Mouse (Mus musculus): ENCODE data around the gene Rasal1. TPM values are rescaled to one million over a fixed set of nuclear protein-coding genes. Genes with fewer than 3 reads are reported as not detected.
A peak's percentile ranks its signal among the peaks of the same experiment; 100 is the strongest.

Rasal1 gene
- total RNA-seq, 1 experiment from 2014 or later, result 19.6 TPM

- DNase-seq, result no peak
Observed at GRCm38 (mm10) chr5:120660816-120661215, 12.2 kb downstream of the Rasal1 start.

- no peak for DNase-seq
Observed at GRCm38 (mm10) chr5:120664888-120665287, 16.3 kb downstream of the Rasal1 start.

DNA sequence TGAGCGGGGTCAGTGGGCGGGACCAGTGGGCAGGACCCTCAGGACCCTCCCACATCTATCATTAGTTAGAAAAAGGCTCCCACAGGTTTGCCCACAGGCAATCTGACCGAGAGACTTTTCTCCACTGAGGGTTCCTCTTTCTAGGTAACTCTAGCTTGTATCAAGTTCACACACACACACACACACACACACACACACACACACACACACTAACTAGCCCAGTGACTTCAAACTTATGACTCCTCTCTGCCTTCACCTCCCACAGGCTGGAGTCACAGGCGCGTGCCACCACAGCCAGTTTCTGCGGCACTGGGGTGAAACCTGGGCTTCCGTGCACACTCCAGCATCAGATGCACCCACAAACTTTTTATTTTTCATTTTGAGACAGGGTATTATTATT is 20.1 kb downstream of the Rasal1 start:
- no peak for DNase-seq

DNA sequence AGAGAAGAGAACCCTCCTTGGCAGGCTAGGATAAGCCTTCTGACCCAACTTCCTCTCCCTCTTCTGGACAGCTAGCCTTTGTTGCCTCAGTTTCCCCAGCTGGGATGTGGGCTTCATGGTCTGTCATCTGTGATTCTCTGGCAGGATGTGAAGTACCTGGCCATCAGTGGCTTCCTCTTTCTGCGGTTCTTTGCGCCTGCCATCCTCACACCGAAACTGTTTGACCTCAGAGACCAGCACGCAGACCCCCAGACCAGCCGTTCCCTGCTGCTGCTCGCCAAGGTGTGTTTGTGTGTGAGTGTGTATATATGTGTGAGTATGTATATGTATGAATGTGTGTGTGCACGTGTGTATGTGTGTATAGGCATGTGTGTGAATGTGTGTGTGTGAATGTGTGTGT is 21.5 kb downstream of the Rasal1 start:
- DNase-seq, result no peak

DNA sequence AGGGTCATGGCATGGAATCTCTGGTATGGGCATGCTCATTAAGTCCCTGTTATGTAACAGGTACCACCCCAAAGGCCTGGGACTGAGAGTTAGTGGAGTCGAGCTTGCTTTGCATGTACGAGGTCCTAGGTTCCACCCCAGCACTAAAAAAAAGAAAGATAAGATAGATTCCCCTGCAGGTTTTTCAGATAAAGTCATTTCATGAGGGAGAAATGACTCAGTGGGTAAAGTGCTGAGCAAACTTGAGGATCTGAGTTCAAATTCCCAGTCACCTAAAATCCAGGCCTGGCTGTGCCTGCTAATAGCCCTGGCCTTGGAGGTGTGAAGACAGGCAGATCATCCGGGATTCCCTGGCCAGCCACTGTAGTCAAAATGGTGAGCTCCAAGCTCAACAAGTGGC is 23.3 kb downstream of the Rasal1 start:
- DNase-seq, result no peak

- DNase-seq, result peak; percentile 74
Observed at GRCm38 (mm10) chr5:120673626-120674025, 25.0 kb downstream of the Rasal1 start.

DNA sequence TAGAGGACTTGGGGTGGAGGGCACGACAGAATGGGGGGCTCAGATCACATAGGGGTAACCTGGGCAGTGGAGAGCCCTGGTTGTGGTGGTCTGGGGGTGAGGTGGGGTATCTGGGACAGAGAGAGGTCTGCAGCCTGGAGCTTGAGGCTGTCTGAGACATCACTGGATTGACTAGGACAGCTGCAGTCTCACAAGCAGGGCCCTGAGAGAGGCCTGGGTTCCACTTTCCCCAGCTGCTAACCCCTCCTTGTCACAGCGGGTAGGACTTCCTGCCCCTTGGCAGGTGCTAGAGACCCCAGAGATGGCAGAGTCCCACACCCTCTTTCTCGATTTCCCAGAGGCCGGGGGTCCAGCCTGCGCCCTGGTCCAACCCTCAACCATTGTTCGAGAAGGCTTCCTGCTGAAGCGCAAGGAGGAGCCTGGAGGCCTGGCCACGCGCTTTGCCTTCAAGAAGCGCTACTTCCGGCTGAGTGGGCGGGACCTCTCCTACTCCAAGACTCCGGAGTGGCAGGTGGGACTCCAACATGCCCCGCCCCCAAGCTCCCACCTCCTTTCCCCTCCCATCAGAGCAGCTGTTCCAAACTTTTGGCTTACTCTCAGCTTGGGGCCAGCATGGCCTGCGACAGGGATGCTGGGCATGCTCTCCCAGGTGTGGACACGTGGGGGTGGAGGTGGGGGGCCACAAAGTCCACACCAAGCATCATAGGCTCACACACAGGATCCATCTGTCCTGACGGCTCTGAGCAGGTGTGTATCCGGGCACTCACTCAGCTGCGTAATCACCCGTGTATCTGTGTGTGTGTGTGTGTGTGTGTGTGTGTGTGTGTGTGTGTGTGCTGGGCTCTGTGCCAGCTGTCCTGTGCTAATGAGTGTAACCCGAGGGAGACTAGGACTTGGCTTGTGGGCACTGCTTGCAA is 25.9 kb downstream of the Rasal1 start:
- DNase-seq, result no peak

DNA sequence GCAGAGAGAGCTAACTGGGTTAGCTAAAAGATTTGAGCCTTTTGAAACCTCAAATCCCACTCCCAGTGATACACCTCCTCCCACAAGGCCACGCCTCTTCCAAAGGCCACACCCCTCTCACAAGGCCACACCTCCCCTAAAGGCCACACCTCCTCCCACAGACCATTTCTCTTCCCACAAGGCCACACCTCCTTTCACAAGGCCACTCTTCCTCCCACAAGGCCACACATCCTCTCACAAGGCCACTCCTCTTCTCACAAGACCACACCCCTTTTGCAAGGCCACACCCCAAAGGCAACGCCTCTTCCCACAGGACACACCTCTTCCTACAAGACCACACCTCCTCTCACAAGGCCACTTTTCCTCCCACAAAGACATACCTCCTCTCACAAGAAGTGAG is 28.9 kb downstream of the Rasal1 start:
- DNase-seq, result no peak

DNA sequence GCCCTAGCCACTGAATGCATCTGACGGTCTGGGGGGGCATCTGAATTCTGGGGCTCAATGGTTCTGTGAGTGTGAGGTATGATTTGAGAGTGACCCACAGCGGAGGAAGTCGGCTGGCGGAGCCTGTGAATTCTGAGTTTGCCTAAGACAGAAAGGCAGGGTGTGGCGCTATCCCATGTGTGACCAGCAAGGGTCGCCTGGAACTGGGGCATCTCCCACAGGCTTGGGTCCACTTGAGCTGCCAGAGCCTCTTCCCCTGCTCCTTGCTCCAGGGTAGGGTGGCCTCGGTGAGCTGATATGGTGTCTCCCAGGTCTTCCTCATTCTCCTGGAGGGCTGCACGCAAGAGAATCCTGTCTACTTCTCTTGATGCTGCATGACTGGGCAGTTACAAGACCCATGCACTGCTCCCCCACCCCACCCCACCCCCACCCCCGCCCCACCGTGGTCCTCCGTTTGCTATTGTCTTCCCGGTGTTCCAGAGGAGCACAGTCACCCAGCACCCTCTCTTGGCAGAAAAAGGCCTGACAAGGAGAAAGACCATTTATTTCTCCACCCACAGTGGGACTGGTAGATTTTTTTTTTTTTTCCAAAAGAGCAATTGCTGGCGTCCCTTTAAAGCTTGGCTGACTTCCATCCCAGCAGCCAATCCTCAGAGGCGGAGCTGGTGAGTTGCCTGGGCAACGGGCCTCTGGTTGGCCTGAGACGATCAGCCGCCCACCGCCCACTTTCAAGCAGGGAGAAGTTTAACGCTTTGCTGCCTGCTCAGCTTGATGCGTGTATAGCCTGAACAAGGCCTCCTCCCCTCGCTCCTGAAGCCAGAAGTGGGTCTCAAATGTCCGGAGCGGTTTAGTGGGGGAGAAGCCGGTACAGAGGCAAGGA is 31.3 kb downstream of the Rasal1 start:
- peak; percentile 86 for DNase-seq

GRCm38 (mm10) chr5:120680918-120681317 is 32.3 kb downstream of the Rasal1 start:
- DNase-seq, result no peak

GRCm38 (mm10) chr5:120682982-120683771 is 34.6 kb downstream of the Rasal1 start:
- no peak for DNase-seq

DNA sequence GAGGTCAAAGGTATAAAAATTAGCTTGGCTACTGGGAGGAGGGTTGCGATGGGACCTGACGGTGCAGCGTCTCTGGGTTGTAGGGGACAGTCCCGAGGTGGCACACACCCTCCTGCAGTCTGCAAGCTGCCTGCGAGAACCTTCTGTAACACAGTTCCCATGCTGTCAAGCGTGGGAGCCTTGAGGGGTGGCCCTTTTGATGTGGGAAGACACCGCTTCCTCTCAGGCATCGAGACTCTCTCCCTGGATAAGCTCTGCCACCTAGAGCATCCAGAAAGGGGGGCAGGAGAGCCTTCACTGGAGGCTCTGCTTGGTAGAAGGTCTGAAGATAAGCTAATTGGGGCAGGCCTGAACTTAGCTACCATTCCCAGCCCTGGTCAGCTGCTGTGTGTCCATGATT is 37.1 kb downstream of the Rasal1 start:
- no peak for DNase-seq

DNA sequence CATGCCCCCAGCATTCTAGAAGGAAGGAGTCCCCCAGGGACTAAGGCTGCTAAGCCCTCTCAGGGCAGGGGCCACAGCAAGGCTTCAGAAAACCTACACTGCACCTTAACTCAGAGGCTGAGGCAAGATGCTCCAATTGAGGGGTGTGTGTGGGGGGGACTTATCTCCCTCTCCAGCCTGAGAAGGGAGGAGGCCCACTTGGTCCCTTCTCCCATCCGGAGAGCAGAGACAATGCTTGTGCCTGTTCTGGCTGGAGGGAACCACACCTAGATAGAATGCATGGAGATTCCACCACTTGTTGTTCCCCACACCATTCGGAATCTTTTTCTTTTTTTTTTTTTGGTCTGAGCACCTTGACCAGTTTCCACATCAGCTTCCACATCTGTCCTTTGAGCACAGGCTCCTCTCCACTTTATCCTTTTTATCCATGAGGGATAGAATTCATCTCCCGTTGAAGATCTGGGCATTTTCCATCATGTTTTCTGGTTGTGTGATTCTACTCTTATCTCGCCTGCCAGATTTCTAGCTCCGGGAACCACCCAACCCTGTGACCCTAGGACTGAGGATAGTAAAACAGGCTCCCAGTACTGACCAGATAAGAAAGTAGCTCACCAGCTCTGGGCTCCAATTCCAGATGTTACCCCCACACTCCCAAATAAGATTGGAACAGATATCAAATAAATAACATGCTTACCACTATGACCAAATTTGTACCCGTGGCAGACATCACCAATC is 38.3 kb downstream of the Rasal1 start:
- no peak for DNase-seq

DNA sequence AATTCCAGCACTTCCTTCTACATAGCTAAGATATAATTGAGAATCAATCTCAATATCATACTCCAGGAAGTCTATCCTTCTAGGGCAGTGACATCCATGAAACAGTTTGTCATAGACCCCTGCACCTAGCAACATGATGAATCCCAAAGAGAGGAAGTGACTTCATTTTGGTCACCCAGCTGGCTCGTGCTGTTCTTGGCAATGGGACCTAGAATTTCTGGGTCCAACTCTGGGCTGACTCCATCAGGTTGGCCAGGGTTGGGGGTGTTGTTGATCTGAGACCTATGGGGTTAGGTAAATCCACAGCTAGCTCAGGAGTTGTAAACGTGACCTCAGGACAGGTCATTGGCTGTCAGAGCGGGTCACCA is 38.9 kb downstream of the Rasal1 start:
- DNase-seq, result no peak

GRCm38 (mm10) chr5:120687897-120688296 is 39.3 kb downstream of the Rasal1 start:
- no peak for DNase-seq

- DNase-seq, result no peak
Observed at GRCm38 (mm10) chr5:120688434-120688833, 39.8 kb downstream of the Rasal1 start.

DNA sequence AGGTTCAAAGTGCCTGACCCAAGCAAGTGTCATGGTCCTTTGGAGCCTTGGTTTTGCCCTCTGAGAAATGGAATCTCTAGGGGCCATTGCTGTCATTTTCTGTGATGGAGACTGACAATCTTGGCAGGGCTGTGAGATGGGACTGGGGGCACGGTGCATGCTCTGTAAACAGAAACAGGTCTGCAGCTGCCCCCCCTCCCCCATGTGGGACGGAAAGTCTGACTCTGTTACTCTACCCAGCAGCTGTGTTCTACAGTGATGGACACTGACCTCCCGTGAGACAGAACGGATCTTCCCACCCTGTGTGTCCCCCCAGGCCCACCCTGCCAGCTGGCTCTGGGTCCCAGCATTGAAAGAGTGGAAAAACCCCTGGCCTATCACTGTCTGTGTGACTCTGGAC is 41.8 kb downstream of the Rasal1 start:
- no peak for DNase-seq

GRCm38 (mm10) chr5:120692034-120692433 is 43.4 kb downstream of the Rasal1 start:
- DNase-seq, result no peak

- no peak for DNase-seq
Observed at GRCm38 (mm10) chr5:120693931-120694694, 45.5 kb downstream of the Rasal1 start.

DNA sequence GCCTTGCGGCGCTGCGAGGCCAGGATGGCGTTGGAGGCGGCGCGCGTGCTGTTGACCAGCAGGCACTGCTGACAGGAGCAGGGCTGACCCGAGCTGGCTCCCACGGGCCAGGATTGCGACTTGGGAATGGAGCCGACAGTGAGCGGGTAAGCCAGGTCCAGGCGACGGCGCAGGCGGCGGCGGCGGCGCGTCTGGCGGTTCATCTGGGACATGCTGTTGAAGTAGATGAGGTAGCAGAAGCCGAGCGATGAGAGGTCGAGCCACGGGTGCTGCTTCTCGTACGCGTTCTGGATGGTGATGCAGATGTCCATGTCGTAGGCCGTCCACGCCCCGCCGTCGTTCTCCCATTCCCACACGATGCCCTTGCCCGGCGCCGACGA is 46.1 kb downstream of the Rasal1 start:
- DNase-seq, result peak; percentile 30

All from adrenal gland, postnatal 25 days (tissue).